Mouse (Mus musculus): ENCODE measurements around the gene Peli2.

Gene Peli2

DNA sequence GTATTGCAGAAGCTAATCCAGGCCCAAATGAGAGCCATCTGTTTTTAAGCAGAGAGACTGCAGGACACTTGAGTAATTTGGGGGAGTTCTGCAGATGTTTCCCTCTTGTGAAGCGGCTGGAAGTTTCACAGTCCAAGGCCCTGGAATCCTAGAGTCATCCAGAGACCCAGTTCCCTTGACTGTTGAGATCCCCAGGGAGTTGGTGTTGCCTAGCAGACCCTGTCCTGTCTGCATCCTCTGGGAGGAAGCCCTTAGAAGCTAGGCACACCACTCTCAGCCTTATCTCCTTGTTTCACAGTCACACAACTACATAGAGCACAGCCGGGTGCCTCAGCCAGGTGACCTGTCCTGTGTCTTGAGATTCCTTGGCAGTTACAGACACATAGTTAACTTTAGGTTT, 30.9 kb downstream of the Peli2 start:
- DNase-seq (ENCODE audit: low read depth, low spot score): no peak

- no peak for DNase-seq (ENCODE audit: low read depth, low spot score)
Measured at GRCm38 (mm10) chr14:48153064-48153463, 32.4 kb downstream of the Peli2 start.

DNA sequence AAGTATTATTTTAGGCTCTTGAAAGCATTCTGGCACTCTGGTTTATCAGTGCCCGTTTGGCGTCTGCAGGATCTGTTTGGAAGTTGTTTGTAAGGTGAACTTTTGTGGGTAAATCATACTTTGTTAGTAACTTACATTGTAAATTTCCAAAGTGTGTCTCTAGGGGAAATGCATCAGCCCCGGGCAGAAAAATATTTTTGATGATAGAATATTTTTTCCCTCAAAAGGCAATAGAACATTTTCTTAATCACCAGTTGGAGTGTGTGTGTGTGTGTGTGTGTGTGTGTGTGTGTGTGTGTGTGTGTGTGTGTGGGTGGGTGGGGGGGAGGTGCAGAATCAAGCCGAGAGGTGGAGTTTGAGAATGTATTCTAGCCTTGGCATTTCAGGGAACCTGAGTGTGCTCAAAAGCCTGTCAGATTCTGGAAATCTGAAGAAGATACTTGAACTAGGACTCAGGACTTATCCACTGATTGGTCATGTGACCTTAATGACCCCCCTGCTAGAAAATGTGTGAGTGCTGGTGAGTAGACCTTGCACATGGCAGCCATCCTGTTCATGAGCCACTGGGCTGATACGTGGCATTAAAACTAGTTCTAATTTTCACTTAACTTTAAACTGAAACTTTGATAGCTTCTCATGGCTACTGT, 33.4 kb downstream of the Peli2 start:
- DNase-seq (ENCODE audit: low read depth, low spot score): no peak

GRCm38 (mm10) chr14:48154641-48155040, 34.0 kb downstream of the Peli2 start:
- no peak for DNase-seq (ENCODE audit: low read depth, low spot score)

GRCm38 (mm10) chr14:48155153-48155552, 34.5 kb downstream of the Peli2 start:
- no peak for DNase-seq (ENCODE audit: low read depth, low spot score)

DNA sequence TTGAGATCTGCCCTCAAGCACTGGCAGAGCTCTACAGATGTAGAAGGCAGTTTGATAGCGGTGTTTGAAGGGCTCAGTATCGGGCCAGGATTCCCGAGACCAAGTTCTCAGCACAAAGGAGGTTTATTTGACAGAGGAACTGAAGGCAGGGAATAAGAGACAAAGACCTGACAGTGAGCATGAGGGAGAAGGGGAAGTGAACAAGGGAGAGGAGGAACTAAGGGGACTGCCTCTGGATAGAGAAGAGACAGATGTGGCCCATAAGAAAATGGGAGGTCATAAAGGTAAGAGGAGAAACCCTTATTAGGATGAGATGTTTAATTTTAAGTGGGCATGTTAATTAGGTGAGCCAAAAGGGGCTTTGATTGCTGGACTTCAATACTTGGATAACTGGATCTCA, 36.5 kb downstream of the Peli2 start:
- DNase-seq (ENCODE audit: low read depth, low spot score): no peak

GRCm38 (mm10) chr14:48157835-48158234, 37.2 kb downstream of the Peli2 start:
- no peak for DNase-seq (ENCODE audit: low read depth, low spot score)

DNA sequence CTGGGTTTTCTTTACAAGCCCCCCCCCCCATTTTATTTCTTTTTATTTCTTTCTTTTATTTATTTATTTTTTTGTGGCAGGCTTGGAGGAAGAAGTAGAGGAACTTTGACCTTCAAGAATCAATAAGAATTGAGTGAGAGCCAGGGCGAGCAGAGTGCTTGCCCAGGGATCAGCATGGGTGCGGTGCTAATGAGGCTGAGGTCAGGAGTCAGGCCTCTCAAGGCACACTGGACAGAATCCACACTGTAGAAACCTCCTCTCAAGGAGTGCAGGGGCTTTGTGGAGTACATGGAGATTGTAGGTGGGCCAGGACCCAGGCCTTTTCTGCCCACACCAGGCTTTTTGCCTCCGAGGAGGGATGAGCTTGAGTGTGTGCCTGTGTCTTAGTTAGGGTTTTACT, 38.8 kb downstream of the Peli2 start:
- no peak for DNase-seq (ENCODE audit: low read depth, low spot score)

DNA sequence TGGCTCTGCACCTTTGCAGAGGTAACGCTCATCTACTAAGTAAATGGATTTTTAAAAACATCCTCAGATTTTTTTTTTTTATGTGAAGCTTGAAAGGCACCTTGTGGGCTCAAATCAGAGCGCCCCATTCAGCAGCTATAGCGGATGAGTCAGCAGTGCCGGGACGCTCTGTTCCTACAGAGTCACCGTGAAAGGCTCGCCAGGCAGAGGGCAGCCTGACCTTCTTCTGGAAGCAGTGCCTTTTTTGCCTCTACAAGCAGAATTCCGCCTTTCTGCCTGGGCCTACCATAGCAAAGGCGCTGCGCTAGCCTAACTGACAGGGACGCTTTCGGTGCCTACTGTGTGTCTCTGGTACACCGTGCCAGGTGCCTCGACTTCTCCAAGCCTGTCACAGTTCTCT, 41.8 kb downstream of the Peli2 start:
- DNase-seq (ENCODE audit: low read depth, low spot score): no peak

DNA sequence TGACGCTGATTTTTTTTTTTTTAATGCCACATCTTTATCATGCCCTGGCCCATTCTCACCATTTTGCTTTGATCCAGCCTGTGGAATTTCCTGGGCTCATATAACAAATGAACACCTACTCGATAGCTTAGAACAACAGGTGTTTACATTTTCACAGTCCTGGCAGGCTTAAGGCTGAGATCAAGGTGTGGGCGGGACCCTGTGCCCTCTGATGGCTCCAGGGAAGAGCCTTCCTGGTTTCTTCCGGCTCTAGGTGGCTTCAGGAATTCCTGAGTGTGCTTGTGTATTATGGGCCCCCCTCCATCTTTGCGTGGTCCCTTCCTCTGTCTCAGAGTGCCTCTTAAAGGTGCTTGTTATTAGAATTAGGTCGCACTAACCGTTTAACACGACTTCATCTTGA, 44.3 kb downstream of the Peli2 start:
- no peak for DNase-seq (ENCODE audit: low read depth, low spot score)

GRCm38 (mm10) chr14:48166396-48166795, 45.8 kb downstream of the Peli2 start:
- DNase-seq (ENCODE audit: low read depth, low spot score): no peak

- no peak for DNase-seq (ENCODE audit: low read depth, low spot score)
Measured at GRCm38 (mm10) chr14:48167020-48167419, 46.4 kb downstream of the Peli2 start.

DNA sequence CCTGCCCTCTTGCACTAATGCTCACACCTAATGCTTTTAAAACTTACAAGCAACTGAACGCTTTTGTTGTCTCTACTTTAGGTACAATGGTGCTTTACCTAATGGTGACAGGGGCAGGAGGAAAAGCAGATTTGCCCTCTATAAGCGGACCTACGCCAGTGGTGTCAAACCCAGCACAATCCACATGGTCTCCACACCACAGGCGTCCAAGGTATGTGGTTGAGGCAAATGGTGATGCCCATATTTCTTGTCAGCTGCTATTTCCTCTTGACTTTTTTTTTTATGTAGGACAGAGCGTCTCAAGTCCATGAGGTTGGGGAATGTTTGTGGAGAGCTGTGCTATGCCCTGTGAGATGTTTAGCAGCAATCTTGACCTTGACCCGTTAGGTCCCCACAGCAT, 47.5 kb downstream of the Peli2 start:
- no peak for DNase-seq (ENCODE audit: low read depth, low spot score)

GRCm38 (mm10) chr14:48169970-48170369, 49.3 kb downstream of the Peli2 start:
- no peak for DNase-seq (ENCODE audit: low read depth, low spot score)

DNA sequence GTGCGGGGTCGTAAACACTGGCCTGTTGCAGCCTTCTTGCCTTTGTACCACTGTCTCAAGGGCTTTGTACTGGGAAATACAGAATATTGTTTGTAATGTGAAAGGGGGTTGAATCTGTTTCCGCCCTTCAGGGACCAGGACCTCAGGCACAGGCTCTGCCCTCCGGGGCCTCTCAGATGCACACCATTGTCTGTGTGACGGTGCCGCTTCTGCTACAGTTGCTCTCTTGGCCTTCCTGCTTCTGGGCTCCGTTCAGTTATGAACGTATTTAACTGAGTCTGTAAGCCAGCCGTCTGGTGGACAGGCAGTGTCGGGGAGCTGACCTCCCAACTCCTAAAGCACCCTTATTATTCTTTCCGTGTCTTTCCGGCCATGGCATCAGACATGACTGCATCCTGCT, 50.6 kb downstream of the Peli2 start:
- no peak for DNase-seq (ENCODE audit: low read depth, low spot score)

- no peak for DNase-seq (ENCODE audit: low read depth, low spot score)
Measured at GRCm38 (mm10) chr14:48172026-48172425, 51.4 kb downstream of the Peli2 start.

DNA sequence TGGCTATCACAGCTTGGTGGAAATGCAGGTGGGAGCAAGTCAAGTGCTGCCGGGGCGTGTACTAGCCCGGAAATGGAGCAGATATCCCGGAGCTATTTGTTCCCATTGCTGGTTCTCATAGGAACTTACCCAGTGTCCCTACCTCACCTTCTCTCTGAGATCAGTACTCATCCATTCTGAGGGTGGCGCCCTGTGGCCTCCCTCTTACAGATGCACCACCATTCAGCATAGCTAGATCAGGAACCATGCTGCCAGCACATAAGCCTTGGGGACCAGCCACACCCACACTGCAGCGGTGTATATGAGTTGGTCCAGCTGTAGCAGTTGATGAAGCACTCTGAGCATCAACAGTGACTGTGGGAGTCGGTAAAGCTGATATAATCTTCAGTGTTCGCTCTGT, 52.3 kb downstream of the Peli2 start:
- no peak for DNase-seq (ENCODE audit: low read depth, low spot score)

- DNase-seq (ENCODE audit: low read depth, low spot score): no peak
Measured at GRCm38 (mm10) chr14:48173840-48174239, 53.2 kb downstream of the Peli2 start.

- no peak for DNase-seq (ENCODE audit: low read depth, low spot score)
Measured at GRCm38 (mm10) chr14:48174356-48174755, 53.7 kb downstream of the Peli2 start.

DNA sequence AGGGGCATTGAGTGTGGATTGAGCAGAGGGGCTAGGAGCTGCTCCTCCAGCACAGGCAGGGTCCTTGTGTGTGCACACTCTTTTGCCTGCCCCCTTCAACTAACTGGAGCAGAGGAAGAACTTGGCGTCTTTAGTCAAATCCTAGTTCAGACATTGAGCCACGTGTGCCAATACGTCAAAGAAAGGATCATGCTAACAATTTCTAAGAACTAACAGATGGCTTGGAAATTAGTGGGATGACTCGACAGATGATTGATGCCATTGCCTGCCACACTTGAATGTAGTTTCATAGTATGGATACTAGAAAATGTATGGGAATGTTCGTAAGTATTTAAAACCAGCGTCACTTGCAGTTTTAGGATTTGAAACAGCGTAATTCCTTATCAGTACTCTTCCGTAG, 54.5 kb downstream of the Peli2 start:
- DNase-seq (ENCODE audit: low read depth, low spot score): no peak

GRCm38 (mm10) chr14:48178304-48178995, 57.8 kb downstream of the Peli2 start:
- no peak for DNase-seq (ENCODE audit: low read depth, low spot score)

DNA sequence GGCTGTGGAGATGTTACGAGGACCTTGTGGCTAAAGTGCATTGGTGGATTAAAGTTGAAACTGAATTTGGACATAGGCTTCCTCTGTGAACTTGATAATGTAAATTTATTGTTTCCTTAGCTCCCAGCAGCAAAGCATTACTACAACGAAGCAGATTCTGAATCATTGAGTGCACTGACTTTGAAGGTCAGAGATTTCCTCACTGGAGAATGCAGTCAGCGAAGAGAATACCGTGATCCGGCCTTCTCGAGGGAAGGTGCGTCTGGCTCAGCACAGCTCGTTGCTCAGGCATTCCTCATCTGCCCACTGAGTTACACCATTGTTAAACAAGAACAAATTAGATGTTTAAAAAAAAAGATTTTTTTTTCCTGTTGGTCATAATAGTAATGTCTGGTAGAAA, 58.4 kb downstream of the Peli2 start:
- DNase-seq (ENCODE audit: low read depth, low spot score): no peak

DNA sequence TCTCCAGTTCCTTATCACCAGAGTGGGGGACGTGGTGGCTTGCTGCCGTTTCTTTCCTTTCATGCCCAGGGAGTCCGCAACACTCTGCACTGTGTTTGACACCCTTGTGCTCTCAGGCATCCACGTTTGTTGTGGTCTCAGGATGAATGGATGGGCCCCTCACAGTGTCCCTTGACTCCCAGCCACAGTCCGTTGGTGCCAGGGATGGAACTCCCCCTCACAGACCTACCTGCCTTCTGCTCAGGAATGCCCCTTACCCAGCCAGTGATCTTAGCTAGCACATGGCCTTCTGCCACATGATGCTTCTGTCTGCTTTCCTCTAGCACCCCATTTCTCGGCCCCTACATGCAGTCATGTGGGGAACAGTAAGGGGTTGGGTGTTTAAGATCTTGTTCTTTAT, 65.7 kb downstream of the Peli2 start:
- no peak for DNase-seq (ENCODE audit: low read depth, low spot score)

DNA sequence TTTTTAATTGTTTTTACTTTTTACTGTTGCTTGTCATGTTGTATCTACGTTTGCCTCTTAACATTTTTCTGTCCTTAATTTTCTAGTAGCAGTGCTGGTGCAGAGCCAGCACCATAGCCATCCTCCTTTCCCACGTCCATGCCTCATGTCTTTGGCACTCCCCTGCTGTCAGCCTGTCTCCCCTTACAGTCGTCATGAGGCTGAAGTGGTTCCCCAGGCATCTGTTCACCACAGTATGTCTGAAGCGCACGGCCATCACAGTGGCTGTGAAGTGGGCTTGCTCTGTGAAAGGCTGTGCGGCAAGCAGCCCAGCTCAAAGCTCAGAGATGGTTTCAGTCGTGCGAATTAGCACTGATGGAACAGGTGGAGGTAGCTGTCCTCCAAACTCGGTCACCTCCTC, 66.5 kb downstream of the Peli2 start:
- no peak for DNase-seq (ENCODE audit: low read depth, low spot score)

Data from A20 (cell line).